Mouse (Mus musculus) B cell, adult 2 months (primary cell): ENCODE results near the gene Slco2b1.
"Not testable (repeated sequence)": the region's sequence is repeated elsewhere in the genome, so short reads cannot be mapped to it uniquely, and the experiment has no call there.

Source experiments
- DNase-seq, 2 experiments: peaks; one replicate each; pipeline ENCODE4 v3.0.0; 2022

Gene Slco2b1

DNA sequence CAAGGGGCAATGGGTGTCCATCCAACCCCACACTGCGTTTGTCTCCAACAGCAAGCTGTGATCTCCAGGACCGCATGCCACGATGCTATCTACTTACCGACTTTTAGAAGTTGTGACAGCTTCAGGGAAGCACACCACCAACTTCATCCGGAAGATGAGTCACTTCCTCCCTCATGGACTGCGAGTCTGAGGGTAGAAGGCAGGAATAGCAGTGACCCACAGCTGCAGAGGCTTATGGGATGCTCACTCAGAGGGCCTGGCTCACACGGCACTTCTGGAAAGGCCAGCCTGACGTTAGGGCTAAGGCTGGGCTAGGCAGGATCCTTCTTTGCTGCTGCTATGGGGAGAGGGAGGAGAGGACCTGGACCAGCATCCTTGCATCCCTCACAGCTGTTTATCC lies at the start of gene Slco2b1:
Slco2b1 (minus strand) TSS at position 175 of the 400 bp plus-strand sequence.
- DNase-seq, result no peak

DNA sequence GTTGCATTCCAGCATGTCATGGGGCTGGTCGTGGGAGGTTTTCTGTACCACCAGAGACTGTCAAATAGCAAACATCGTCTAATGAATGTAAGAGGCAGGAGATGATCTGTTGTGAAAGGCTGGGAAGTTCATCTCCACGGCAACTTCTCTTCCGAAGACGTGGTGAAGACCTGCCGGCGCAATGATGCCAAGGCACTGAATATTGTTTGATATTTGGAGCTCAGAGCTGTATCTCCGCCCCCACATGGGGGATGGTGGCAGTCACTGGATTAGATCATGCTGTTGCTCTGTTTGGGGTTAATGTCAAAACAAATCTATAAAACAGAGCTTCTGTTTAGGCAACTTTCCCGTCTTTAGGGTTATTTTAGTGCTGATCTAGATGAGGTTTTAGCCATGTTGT lies 28.1 kb upstream of the Slco2b1 start:
- no peak for DNase-seq

DNA sequence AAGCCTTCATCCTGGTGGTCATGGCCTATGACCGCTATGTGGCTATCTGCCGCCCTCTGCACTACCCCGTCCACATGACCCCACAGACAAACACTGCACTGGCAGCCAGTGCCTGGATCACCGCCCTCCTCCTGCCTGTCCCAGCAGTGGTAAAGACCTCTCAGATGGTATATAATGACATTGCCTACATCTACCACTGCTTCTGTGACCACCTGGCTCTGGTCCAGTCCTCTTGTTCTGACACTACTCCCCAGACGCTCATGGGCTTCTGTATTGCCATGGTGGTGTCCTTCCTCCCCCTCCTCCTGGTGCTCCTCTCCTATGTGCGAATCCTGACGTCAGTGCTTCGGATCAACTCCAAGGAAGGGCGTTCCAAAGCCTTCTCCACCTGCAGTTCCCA lies 24.4 kb upstream of the Slco2b1 start:
- not testable (repeated sequence) for DNase-seq

DNA sequence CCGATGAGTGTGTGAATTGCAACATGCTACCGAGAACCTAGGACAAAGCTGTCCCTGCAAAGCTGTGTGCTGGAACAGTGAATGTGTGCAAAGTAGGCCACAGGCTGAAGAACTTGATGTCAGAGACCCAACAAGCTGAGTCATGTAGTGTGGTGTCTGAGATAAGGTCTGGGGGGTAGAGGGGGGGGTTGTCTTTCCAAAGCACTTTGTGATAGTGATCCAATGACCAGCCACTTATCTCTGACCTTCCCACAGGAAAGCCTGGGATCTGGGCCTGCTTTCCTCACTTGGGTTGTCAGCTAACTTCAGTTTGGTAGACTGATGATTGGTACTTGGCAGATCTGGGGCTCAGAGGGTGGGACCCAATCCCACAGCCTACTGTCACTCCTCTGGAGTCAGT lies 23.5 kb upstream of the Slco2b1 start:
- no peak for DNase-seq

DNA sequence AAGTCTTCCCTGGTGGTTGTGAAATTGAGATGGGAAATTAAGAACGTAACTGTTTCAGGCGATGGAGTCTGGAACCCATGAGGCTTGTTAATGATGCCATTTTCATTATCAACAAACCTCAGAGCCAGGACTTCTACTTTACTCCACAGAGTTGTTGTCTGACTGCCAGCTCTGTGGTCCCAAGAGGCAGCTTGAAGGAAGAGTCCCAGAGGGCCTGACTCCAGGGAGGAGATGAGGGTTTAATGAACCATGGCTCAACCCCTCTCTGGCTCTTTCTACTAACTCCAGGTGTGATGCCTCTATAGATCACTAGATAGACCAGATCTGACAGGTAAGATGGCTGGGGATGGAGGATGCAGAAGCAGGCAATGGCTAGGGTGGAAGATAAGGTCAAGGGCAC lies 18.8 kb upstream of the Slco2b1 start, which contains the start of gene Olfr520:
Olfr520 (plus strand) TSS at position 301 of the 400 bp plus-strand sequence.
- no peak for DNase-seq

DNA sequence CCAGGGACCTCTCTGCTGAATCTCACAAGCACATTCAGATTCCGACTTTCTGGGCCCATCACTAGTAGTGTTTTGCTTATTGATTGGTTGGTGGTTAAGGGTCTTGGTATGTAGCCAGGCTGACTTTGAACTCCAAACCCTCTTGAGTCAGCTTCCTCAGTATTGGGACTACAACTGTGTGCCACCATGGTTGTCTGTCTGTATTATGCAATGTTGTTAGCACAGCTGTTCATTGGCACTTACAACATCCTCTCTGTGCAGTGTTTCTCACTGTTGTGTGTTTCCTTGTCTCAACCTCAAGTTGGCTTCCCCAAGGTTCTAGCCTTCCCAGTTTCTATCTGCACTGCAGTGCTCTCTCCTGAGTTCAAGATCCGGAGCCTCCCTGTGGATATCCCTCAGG lies 5.4 kb upstream of the Slco2b1 start:
- no peak for DNase-seq

DNA sequence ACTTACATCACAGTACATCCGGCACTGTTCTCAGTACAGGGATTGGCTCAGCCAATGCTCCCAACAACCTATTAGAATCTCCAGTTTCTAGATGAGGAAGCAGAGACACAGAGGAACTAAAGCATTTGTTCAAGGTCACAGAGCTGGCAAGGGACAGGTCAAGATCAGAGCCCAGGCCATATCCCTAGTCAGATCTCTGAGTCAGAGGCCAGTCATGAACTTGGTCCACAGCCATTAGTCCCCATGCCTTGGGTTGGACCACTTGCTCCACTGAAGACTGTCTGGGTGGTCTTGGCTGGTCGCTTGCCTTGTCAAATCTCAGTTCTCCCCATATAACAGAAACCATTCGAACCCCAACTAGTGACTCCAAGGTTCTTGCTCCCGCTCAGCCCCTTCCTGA lies 1.3 kb upstream of the Slco2b1 start:
- no peak for DNase-seq

DNA sequence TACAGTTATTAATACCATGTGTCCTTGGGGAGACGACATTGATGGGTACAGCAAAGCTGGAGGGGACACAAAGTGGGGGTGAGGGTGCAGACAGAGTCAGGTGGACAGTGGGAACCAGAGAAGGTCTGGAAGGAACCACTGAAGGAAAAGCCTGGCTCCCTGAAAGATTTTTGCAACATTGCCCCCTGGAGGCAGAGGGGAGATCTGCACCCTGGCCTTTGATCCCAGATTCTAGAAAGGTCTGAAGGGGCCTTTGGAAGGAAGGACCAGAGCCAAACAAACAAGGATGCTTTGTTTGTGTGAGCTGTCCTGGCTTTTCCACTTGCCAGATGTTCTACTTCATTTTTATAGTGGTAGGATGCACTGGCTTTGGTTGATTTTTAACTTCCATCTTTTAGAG lies 664 bp downstream of the Slco2b1 start:
- peak; percentile 54 to 57 for DNase-seq

DNA sequence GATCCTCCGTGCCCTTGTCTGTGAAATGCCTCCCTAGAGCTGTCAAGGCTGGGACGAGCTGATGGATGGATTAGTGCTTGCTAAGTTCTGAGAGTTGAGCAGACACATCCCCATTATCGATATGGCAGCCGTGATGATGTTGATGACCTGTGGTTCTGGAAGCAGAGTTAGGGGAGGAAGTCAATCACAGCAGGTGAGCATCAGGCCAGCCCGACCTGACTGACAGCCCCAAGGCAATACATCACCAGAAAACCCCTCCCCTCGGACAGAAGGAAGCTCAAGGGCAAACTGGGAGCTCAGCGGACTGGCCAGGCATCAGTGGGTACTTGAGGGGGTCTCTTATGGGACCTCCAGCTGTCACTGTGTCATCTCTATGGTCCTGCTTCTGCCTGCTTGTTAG lies 1.1 kb downstream of the Slco2b1 start:
- DNase-seq, result no peak

DNA sequence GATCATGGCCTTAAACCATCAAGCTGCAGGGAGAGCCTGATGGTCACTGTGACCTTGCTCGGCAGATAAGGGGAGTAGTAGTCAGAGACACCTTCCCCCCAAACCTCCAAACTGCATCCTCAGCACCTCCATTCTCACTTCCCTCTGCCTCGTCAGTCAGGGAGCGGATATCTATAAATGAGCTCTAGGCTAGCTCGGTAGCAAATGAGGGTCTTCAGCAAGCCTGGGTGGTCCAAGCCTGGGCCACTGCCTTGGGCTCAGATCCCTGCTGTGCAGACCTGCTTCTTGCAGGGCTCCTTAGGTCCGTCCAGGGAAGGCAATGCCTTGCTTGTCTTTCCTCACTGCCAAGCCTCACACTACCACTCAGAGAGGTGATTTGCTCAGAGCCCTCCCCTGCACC lies 2.4 kb downstream of the Slco2b1 start:
- DNase-seq, result no peak

DNA sequence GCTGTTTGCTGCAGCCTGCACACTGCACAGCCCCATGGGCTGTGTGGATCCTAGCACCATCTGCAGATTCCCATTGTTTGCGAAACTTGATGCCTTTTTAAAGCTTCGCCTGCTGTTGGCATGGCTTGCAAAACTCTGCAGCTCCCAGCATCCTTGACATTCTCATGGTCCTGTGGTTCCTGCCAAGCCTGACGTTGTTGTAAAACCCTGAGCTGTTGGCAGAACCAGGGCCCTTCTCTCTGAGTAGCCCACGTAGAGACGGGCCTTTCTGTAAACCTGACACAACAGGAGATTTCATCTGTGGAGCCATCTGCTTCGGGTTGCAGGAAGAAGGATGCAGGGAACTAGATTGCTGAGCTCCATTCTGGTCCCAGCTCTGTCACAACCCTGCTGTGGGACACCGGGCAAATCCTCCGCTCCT lies 2.8 kb downstream of the Slco2b1 start:
- DNase-seq, result no peak

DNA sequence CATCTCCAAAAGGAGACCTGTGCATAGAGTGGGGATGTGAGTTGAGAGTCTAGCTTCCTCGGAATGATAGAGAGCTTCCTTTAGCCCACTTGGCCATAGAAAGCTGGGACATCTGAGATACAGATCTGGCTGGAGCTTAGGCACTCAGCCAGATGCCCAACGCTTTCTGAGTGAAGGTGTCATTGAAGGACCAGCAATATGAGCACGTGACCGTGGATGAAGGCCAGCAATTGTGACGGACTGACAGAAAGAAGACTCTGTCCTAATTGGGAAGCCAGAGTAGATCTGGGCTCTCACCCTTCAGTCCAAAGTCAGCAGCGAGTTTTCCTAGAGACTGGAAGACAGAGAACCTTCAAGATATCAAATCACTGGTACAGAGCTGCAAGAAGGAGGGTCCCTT lies 3.5 kb downstream of the Slco2b1 start:
- DNase-seq, result no peak

DNA sequence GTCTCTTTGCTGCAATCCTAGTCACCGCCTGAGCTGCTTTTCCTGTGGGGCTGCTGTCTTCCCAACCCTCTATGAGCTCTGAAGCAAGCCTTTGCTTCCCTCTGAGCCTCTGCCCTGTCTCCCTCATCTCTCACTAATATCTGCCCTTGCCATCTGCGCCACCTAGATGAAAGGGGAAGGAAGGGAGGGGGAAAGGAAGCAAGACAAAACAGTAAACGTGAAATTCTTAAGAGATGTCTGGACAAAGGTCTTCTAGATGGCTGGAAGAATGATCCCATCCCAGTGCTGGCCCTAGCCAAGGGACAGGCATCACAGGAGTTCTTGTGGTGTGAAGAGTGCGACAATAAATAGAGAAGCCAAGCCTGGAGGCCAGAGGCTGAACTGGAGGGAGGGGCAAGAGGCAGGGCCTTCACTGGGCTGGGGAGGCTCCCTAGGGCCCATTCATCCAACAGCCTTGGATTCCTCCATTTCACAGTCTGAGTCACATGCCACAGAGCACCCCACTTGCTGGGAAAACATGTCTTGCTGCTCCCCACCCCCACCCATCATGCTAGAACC lies 4.0 kb downstream of the Slco2b1 start:
- no peak for DNase-seq

DNA sequence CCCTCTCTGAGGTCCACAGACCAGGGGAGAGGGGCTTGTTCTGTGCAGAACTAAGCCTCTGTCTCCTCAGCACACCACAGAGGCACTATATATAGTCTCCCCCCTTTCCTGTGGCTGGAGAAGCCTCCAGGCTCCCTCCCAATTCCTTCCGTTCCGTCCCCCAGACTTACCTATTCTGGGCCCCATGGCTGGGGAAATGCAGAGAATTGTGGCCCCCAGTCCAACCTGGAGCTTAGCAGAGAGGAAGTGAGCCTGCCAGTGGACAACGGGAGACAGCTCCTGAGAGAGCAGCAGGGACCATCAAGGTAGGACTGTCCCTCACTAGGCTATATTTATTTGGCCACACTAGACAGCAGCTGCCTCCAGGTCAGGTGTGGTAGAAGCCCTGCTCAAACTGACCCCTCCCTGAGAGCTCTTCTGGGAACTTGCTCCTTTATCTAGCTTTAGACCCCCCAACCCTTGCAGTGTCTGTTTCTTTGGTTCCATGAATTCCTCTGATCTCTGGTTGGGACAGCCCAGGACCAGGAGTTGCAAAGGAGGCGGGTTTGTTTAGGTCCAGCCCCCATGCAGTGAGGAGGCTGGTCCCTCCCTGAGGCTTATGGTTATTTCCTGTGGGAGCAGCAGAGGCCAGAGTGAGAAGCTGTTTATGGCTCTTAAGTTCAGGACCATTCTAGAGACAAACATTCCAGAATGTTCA lies 4.7 kb downstream of the Slco2b1 start:
- DNase-seq, result no peak

DNA sequence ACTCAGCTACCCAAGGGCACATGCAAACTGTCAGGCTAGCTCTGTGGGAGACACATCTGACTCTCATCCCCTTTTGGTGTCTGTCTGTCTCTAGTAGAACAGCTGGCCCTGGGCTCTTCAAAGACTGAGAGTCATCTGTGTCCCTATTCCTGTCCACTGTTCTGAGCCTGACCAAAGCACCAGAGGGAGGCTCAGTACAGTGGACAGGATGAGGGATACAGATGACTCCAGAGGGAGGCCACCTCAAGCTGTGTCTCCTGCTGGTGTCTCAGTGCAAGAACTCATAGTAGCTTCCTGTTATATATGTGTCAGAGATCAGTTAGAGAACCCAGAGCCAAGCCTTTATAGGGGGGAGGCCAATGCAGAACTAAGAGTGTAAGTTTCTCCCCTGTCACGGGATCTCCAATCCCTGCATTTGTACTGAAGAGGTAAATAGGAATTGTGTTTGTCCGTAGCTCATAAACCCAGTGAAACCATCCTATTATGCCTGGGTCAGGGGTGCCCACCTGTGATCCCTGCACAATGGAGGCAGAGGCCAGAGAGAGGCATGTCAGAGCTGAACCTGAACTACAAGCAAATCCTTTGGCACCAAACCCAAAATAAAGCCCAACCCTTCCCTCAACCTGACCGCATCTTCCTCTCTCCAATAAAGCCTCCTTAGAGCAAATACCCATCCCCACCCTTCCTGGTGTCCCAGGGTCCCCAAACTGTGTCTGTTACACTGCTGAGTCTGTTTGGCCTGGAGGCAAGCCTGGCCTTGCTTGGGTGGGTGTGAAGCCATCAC lies 6.2 kb downstream of the Slco2b1 start:
- no peak for DNase-seq

DNA sequence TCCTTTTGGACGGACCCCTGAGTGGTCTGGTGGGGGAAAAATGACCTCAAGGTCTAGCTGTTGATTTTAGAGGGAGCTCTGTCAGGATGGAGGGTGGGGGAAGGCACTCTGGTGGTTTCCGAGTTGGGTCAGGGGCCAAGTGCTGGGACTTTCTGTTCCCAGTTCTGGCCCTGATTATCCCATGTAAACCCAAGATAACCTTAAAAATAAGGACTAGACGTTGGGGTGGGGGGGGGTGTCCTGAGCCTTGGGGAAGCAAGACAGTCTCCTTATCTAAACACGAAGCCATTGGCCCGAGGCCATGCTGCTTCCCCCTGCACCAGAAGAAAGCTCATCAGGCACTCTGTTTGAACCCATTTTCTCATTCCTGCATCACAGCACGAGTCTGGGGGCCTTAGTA lies 8.9 kb downstream of the Slco2b1 start:
- no peak for DNase-seq

DNA sequence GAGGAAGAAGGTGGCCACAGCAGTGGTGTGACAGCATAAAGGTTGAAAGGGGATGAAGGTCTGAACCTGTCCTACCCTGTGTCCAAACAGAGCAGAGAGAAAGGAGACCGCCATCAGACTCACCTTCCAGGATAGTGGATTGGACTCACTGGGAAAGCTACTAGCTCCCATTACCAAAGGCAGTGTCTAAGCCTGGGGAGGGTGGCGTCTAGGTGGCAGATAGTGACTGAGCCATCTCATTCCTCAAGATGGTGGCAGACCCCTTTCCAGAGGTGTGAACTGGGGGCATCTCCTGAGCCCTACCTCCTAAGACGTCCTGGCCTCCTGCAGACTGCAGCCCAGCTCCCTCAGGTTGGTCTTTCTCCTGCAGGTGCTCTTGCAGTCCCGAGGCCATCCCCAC lies 10.5 kb downstream of the Slco2b1 start:
- DNase-seq, result no peak

DNA sequence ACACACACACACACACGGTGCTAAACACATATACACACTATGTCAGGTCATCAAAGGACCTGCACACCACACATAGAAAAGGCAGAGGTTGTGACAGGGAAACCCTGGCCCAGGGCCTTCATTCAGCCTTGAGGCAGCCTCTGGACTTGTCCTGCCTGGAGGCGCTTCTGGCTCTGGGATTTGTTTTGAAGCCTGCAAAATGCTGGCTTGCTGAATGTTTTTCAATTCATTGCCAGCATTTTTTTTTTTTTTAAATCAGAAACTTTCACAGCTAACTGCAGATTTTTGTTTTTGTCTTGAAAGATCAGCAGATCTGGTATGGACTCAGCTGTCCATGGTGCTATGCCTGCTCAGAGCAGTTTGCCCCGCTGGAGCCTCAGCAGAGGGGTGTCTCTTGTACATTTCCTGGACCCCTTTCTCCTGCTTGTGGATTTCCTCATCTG lies 11.4 kb downstream of the Slco2b1 start:
- DNase-seq, result no peak

DNA sequence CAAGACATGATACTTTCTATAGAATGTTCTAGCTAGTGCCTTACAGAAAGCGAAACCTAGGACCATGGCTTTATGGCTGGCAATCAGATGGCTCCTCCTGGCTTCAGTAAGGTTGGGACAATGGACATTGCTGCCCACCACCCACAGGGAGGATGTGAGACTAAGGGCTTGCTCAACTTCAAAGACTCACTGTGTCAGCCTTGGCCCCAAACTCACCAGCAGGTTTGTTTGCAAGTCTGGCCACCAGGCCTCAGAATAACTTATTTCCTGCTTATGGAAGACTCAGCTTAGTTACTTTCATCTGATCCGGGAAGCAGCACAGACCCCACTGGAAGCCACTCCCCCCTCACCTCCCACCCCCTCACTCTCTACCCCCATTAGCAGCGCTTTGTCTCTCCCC lies 12.0 kb downstream of the Slco2b1 start:
- DNase-seq, result no peak

DNA sequence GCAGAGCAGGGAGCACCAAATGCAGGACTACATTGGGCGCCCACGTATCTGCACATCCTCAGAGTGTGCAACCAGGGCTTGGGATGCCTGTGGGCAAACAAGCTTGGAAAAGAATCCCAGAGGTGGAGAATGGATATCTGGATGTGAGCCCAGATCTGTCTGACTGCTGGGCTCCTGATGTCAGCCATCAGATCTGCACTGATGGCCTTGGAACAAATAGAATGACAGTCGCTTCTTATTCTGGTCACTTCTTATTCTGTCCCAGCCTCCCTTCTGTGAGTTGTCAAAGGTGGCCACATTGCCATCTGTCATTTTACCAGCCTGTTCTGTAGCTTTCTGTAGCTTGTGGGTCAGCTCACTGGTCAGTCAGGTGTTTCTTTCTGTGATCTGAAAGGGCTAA lies 12.6 kb downstream of the Slco2b1 start:
- no peak for DNase-seq

DNA sequence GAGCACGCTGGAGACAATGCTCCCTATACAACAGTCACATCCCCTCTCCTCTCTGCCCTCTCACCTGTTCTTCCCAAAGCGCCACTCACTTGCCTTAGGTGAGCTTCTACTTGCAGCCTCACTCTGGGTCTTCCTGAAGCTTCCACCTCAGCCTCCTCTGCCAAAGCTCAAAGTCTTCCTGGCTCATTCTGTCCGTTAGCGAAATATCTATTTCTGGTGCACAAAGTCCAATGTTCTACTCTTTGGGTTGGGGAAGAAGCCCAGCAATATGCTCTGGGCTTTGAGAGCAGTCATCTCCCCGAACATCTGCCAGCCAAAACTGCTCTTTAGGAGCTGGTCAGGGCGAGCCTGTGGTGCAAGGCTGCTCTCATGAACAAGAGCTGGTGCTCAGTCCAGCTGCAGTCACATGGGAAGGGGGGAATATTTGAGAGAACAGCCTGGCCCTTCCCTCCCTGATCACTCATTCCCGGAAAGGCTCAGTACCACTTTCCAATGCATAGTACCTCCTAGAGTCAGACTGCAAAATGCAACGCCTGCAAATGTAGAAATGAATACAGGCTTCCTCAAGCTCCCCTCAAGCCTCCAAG lies 15.6 kb downstream of the Slco2b1 start:
- DNase-seq, result no peak

DNA sequence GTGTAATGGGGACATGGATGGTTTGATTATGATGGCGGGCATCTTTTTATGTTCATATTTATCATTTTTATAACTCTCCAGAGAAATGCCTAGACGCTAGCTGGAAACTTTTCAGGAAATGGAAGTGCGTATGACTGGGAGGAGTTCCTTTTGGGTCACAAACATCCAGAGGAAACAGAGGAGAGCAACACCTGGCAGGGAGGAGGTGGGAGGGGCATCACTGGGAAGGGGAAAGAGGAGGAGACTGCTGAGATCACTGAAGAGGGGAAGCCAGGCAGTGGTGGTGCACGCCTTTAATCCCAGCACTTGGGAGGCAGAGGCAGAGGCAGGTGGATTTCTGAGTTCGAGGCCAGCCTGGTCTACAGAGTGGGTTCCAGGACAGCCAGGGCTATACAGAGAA lies 16.7 kb downstream of the Slco2b1 start:
- DNase-seq, result not testable (repeated sequence)

DNA sequence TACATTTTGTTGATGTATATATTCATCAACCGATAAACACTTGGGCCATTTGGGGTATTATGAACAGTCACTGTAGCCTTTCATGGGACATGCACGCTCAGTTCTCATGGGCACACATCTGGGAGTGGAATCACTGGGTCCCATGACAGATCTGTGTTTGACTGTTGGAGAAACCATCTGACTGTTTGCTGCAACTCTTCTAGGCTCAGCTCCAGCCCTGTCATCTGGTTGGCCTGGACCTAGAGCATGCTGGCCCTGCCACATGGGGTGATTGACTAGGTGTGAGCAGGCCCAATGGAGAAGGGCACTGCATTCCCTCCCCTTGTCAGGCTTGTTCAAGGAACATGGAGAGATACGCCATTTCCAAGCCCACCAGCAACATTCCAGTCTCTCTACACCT lies 17.2 kb downstream of the Slco2b1 start:
- no peak for DNase-seq

DNA sequence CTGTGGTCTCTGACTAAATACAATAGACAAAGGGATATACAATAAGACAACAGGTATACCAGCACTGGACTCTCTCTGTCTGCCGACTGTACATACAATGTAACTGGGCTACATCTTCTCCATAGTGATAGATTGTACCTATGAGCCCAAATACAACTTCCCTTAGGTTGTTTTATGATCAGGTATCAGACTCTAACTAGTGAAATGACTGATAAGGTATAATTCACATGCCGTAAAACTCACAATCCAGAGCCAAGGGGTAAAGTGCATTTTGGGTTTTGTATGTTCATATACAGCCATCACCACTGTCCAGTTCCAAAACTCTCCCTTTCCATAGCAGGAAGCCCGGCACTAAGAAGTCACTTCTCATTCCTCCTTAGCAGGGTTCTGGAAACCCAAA lies 17.8 kb downstream of the Slco2b1 start:
- no peak for DNase-seq
